Mouse (Mus musculus): ENCODE data around the gene Sub1.

The Sub1 gene

DNA sequence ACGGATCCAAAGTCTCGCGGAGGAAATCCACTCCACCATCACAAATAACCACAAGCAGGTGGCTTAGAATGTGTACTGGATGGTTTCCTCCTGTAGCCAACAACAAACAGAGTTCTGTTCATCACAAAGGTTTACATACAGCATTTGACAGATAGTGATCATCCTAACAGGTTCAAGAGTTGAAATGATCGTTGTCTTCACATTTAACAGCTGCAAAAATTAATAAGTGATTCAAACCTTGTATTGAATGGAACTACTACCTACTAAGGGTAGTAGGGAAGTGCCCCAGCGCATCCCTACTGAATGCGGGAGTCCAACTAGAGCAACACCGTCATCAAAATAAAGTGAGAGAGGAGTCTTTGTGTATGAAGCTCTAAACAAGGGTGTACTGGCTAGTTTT is at the start of gene Sub1:
Gene Sub1, minus strand, starts transcription at position 101 of the 400 bp plus-strand sequence.
- no peak for DNase-seq (ENCODE audit: low spot score in 2 of 2)

DNA sequence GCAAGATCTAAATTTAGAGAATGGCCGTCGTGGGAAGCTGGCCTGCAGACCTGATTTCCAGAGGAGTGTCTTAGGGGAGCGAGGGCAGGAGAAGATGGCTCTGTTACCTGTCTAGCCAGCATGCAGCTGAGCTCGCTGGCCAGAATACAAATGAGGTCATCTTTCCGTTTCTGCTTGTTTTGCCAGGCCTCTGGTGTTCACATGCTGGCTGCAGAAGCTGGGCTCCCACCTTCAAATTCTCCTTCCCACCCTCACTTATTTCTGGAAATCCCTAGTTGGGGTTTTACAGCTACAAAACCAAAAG is 43.6 kb upstream of the Sub1 start:
- no peak for DNase-seq (ENCODE audit: low spot score in 2 of 2)

- no peak for DNase-seq (ENCODE audit: low spot score in 2 of 2)
Observed at GRCm38 (mm10) chr15:12039671-12040406, 43.1 kb upstream of the Sub1 start.

DNA sequence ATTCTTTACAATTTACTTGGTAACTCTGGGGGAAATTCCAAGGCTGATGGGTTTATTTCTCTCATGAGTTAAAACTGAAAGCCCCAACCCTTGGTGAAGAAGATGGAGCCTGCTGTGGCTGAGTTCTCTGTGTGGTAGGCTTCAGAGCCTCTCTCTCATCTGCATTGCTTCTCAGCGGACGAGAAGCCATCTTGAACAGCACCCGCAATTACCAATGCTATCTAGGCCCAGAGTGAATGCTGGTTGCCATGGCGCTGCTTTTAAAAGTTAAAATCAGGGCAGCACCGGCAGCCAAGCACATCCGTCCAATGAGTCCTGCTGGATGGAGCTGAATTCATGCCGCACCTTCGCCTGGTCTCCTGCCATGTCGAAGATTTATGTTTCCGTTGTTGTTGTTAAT is 42.5 kb upstream of the Sub1 start:
- no peak for DNase-seq (ENCODE audit: low spot score in 2 of 2)

DNA sequence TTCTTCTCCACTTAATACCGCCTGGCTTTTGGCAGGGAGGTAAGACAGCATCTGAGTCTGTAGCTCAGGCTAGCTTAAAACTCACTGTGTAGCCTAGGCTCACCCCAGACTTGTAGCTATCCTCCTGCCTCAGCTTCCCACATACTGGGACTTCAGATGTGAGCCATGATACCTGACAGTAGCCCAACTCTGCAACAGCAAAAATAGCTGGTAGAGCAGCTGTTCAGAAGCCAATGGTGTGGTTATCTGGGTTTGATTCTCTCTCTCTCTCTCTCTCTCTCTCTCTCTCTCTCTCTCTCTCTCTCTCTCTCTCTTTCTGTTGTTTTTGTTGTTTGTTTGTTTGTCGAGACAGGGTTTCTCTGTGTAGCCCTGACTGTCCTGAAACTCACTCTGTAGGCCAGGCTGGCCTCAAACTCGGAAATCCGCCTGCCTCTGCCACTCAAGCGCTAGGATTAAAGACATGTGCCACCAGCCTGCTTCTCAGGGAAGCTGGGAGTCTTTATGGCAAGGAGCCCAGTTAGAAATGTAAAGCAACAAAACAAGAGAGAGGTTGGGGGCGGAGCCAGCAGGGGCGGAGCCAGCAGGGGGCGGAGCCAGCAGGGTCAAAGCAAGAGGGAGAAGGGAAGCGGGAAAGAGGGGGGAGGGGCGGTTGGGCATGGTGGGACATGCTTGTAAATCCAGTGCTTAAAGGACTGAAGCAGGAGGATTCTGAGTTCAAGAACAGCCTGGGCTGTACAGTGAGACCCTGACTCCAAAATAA is 41.3 kb upstream of the Sub1 start:
- no peak for DNase-seq (ENCODE audit: low spot score in 2 of 2)

GRCm38 (mm10) chr15:12037217-12037616 is 40.4 kb upstream of the Sub1 start:
- DNase-seq (ENCODE audit: low spot score in 2 of 2): no peak

DNA sequence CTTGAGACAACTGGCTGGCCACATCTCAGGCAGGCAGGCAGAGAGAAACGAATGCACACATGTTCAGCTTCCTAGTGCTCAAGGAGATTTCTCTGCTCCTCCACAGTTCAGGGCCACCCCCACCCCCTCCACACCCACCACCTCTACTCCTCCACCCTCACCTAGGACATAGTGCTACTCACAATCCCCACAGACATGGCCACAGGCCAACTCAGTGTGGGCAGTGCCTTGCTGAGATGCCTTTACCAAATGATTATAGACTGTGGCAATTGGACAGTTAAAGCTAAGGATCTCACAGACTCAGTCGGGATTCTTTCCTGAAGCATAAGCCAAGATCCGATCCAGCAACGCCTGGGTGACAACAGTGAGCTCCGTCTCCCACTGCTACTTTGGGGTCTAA is 39.9 kb upstream of the Sub1 start:
- no peak for DNase-seq (ENCODE audit: low spot score in 2 of 2)

DNA sequence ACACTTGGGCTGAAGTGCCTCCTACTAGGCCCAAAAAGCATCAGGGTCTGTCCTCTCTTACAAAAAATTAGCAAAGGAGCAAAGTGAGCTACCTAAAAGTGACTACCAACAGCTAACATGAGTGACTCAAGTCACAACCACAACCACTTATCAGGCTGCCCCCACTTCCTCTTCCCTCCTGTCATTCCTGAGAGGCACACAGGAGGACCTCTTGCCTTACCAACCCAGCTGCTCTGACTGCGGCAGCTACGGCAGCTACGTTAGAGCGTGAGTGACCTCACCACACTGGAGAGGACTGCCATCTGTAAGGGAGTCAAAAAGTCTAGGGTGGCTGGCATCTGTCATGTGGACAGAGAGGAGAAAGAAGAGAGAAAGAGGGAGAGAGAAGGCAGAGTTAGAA is 37.5 kb upstream of the Sub1 start:
- no peak for DNase-seq (ENCODE audit: low spot score in 2 of 2)

DNA sequence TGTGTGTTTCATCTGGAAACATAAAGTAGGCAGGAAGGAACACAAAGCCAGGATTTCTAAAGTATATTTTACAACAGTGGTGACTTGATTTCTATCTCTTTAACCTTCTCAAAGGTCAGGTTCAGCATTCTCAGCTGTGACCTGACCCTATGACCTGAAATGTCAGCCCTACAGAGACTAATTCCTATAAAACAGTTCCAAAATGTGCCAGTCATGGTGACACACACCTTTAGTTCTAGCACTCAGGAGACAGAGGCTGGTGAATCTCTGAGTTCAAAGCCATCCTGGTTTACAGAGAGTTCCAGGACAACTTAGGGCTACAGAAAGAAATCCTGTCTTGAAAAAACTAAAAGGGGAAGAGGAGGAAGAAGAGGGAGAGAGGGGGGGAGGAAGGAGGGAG is 36.4 kb upstream of the Sub1 start:
- DNase-seq (ENCODE audit: low spot score in 2 of 2): no peak

DNA sequence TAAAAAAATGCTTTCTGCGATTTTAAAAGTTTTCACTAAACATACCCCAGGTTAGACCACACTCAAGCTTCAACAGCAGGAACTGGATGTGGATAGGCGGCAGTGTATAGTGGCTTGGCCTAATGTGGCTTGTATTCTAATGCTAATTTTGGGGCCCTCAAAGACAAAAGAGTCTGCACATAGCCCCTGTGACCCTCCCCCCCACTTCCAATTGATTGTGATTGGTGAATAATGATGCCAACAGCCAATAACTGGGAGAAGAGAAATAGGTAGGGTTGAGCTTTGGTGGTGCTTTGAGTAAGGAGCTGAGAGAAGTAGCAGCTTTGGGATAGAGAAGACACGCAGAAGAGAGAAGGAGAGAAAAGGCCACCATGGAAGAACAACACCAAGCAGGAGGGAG is 35.7 kb upstream of the Sub1 start:
- no peak for DNase-seq (ENCODE audit: low spot score in 2 of 2)

GRCm38 (mm10) chr15:12031861-12032260 is 35.1 kb upstream of the Sub1 start:
- no peak for DNase-seq (ENCODE audit: low spot score in 2 of 2)

- DNase-seq (ENCODE audit: low spot score in 2 of 2): no peak
Observed at GRCm38 (mm10) chr15:12030221-12030620, 33.4 kb upstream of the Sub1 start.

DNA sequence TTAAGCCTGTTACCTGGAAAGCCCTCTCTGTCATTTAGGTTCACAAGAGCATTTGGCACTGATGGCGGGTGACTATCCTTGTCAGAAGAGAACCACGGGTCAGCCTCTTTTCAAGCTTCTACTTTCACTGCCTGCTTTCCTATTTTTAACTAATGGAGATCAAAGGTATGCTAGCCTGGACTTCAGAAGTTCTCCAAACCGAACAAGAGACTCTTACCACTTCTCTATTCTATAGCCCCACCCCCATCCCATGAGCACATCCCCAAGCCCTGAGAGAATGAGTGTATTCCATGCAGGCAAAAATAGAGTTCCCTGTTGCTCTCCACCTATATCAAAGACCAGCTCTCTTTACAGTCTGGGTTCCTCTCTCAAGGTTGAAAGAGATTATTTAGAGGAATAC is 31.0 kb upstream of the Sub1 start:
- no peak for DNase-seq (ENCODE audit: low spot score in 2 of 2)

GRCm38 (mm10) chr15:12026932-12027450 is 30.2 kb upstream of the Sub1 start:
- no peak for DNase-seq (ENCODE audit: low spot score in 2 of 2)

DNA sequence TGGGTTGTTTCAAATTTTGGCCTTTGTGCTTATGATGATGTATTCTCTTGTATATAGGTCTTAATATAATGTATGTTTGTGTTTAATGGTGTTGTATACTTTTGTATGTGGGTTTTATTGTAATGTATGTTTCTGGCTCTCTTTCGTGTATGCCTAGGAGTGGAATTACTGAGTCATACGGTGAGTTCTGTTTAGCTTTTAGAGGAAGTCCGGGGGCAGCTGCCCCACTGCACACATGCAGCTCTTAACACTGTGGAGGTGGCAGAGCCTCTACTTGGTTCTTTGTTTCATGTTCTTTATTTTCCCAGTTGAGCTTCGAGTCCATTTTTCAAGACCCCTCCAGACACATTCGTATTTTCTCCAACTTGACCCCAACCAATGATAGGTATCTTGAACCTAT is 29.2 kb upstream of the Sub1 start:
- DNase-seq (ENCODE audit: low spot score in 2 of 2): no peak

GRCm38 (mm10) chr15:12025341-12025740 is 28.6 kb upstream of the Sub1 start:
- DNase-seq (ENCODE audit: low spot score in 2 of 2): no peak

DNA sequence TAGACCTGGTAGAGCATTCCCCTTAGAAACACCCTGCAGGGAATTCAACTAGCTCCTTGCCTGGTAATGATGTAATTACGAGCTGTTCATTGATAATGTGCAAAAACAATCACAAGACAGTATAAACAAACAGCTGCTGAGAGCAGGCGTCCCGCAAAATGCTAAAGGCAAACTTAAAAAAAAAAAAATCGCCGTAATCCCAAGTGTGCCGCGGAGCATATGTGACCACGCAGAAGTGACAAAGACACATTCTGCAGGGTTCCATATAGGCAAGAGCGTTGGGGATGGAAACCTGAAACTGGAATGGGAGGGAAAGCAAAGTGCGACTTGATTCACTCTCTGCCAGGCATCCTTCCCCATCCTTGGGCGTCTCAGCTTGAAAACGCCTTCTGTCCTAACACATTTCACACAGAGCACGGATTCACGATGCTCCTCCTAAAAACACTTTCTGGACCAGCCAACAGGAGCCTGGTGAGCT is 28.0 kb upstream of the Sub1 start:
- peak in 1 of 2 experiments; percentile 28 for DNase-seq (ENCODE audit: low spot score in 2 of 2)

GRCm38 (mm10) chr15:12019443-12019842 is 22.7 kb upstream of the Sub1 start:
- no peak for DNase-seq (ENCODE audit: low spot score in 2 of 2)

GRCm38 (mm10) chr15:12018428-12018757 is 21.6 kb upstream of the Sub1 start:
- DNase-seq (ENCODE audit: low spot score in 2 of 2): no peak

- DNase-seq (ENCODE audit: low spot score in 2 of 2): no peak
Observed at GRCm38 (mm10) chr15:12017700-12018427, 21.1 kb upstream of the Sub1 start.

GRCm38 (mm10) chr15:12014197-12014905 is 17.6 kb upstream of the Sub1 start:
- no peak for DNase-seq (ENCODE audit: low spot score in 2 of 2)
